Comparison of ENCODE assay signal across 22 mouse cellular contexts in genomic region chr10:59764781-59765180, GRCm38 (mm10).
A peak's percentile ranks its signal among the peaks of the same experiment; 100 is the strongest.
DNase-seq lines count a peak whose midpoint lies in the region; ATAC-seq lines count a peak whose summit lies in the region.
"Had no signal": no experiment of that assay in that cellular context is flagged by ENCODE, and none has a peak within 500 bp of the region (broad histone marks: within the 10 kb centered on the region; RNA-seq: fewer than 3 reads in every experiment).

No protein-coding gene starts in this region.

- H3K9me3 ChIP-seq in midbrain, embryonic 10.5 days (replicated peaks), result no peaks in the 10 kb centered on the region
- H3K9me3 ChIP-seq in midbrain, embryonic 16.5 days (replicated peaks; ENCODE audit: control insufficient read depth, low read length, poor library complexity, severe bottlenecking), result no peaks in the 10 kb centered on the region
- H3K9me3 ChIP-seq: embryonic facial prominence, embryonic 10.5 days; embryonic facial prominence, embryonic 12.5 days; forebrain, embryonic 13.5 days; forebrain, embryonic 15.5 days; G1E had no signal

- no peak overlapping the region for H3K4me3 ChIP-seq in midbrain, embryonic 10.5 days
- no peak overlapping the region for H3K4me3 ChIP-seq in midbrain, embryonic 16.5 days (ENCODE audit: low read depth, low read length)
- H3K4me3 ChIP-seq: embryonic facial prominence, embryonic 10.5 days; embryonic facial prominence, embryonic 12.5 days; forebrain, embryonic 13.5 days; forebrain, embryonic 15.5 days had no signal

- no peak overlapping the region for H3K4me2 ChIP-seq in midbrain, embryonic 16.5 days (ENCODE audit: low read length)
- H3K4me2 ChIP-seq: embryonic facial prominence, embryonic 12.5 days; forebrain, embryonic 13.5 days; forebrain, embryonic 15.5 days had no signal

- no peak overlapping the region for H3K9ac ChIP-seq in midbrain, embryonic 16.5 days (ENCODE audit: low read depth, low read length)
- H3K9ac ChIP-seq: embryonic facial prominence, embryonic 12.5 days; forebrain, embryonic 13.5 days; forebrain, embryonic 15.5 days; forebrain, postnatal 0 days had no signal

- 94% methylated on average over 6 of the region's 6 CpGs for WGBS in midbrain, embryonic 10.5 days
- WGBS in midbrain, embryonic 16.5 days, result 96% methylated on average over 6 of the region's 6 CpGs

- peak; percentile 47 to 71 for DNase-seq in adrenal gland, adult (ENCODE audit: inconsistent age in 2 of 2, low spot score in 1 of 2)
- no peak for DNase-seq in adrenal gland, postnatal 10 days
- peak; percentile 13 for DNase-seq in adrenal gland, adult 8-10 months
- DNase-seq in adrenal gland, postnatal 25 days, result no peak
- DNase-seq in midbrain, embryonic 10.5 days (ENCODE audit: low spot score), result peak; percentile 7
- DNase-seq: B cell, adult 2 months; cerebellum, adult 11-12 months; cerebellum, adult 2 months; cerebellum, adult 9-10 months; cerebellum, postnatal 10 days; cerebellum, postnatal 25 days; forebrain, postnatal 0 days had no signal

- no peak overlapping the region for H3K27ac ChIP-seq in midbrain, embryonic 10.5 days (replicated peaks)
- no peak overlapping the region for H3K27ac ChIP-seq in midbrain, embryonic 16.5 days (ENCODE audit: low read length)
- H3K27ac ChIP-seq: embryonic facial prominence, embryonic 10.5 days; embryonic facial prominence, embryonic 12.5 days; forebrain, embryonic 13.5 days; forebrain, embryonic 15.5 days had no signal

- peaks cover 12% of the 10 kb centered on the region for H3K36me3 ChIP-seq in midbrain, embryonic 10.5 days
- H3K36me3 ChIP-seq in midbrain, embryonic 16.5 days (ENCODE audit: control insufficient read depth, insufficient read depth, low read length), result no peaks in the 10 kb centered on the region
- H3K36me3 ChIP-seq: forebrain, embryonic 15.5 days had no signal

- H3K4me1 ChIP-seq in midbrain, embryonic 10.5 days, result no peaks in the 10 kb centered on the region
- H3K4me1 ChIP-seq in midbrain, embryonic 16.5 days (ENCODE audit: control insufficient read depth, insufficient read depth, low read length), result no peaks in the 10 kb centered on the region
- H3K4me1 ChIP-seq: embryonic facial prominence, embryonic 10.5 days; embryonic facial prominence, embryonic 12.5 days; forebrain, embryonic 13.5 days; forebrain, embryonic 15.5 days had no signal

- ATAC-seq in midbrain, embryonic 16.5 days, result no peak
- ATAC-seq: activated CD4-positive, CD25-positive, alpha-beta regulatory T cell, adult 4 months; CD4-positive, CD25-positive, alpha-beta regulatory T cell, adult 4 months; forebrain, embryonic 13.5 days; forebrain, embryonic 15.5 days; forebrain, postnatal 0 days; Patski had no signal

- no peaks in the 10 kb centered on the region for H3K27me3 ChIP-seq in midbrain, embryonic 10.5 days (ENCODE audit: low read depth, poor library complexity, severe bottlenecking)
- H3K27me3 ChIP-seq in midbrain, embryonic 16.5 days (ENCODE audit: control insufficient read depth, insufficient read depth, low read depth, low read length), result no peaks in the 10 kb centered on the region
- H3K27me3 ChIP-seq: CH12.LX; embryonic facial prominence, embryonic 12.5 days; forebrain, embryonic 13.5 days; forebrain, embryonic 15.5 days; Patski had no signal

Comparison
In these comparisons a context has a peak if more than half of its experiments do, and no peak if none do; other contexts are left out.
1. DNase-seq: peak in adrenal gland, adult (2 of 2), adrenal gland, adult 8-10 months (single experiment) and midbrain, embryonic 10.5 days (single experiment); none in adrenal gland, postnatal 10 days (single experiment) and adrenal gland, postnatal 25 days (single experiment).